Mouse (Mus musculus): Measurements from ENCODE around the gene Cped1.
"Not testable (repeated sequence)": the region's sequence is repeated elsewhere in the genome, so short reads cannot be mapped to it uniquely, and the experiment has no call there.

Gene Cped1

GRCm38 (mm10) chr6:22246696-22247095 lies 261.0 kb downstream of the Cped1 start:
- no peak for DNase-seq

GRCm38 (mm10) chr6:22258784-22259183 lies 273.1 kb downstream of the Cped1 start:
- DNase-seq: no peak

- no peak for DNase-seq
Observed at GRCm38 (mm10) chr6:22262519-22262918, 276.8 kb downstream of the Cped1 start.

- DNase-seq: not testable (repeated sequence)
Observed at GRCm38 (mm10) chr6:22264094-22264493, 278.4 kb downstream of the Cped1 start.

GRCm38 (mm10) chr6:22266018-22266417 lies 280.3 kb downstream of the Cped1 start:
- DNase-seq: no peak

- DNase-seq: no peak
Observed at GRCm38 (mm10) chr6:22267807-22268667, 282.3 kb downstream of the Cped1 start.

- no peak for DNase-seq
Observed at GRCm38 (mm10) chr6:22268677-22269076, 283.0 kb downstream of the Cped1 start.

GRCm38 (mm10) chr6:22269840-22270521 lies 284.3 kb downstream of the Cped1 start:
- DNase-seq: no peak

GRCm38 (mm10) chr6:22277941-22278340 lies 292.2 kb downstream of the Cped1 start:
- DNase-seq: no peak

GRCm38 (mm10) chr6:22280217-22280861 lies 294.6 kb downstream of the Cped1 start:
- peak; percentile 38 for DNase-seq

- DNase-seq: no peak
Observed at GRCm38 (mm10) chr6:22282405-22282804, 296.7 kb downstream of the Cped1 start.

- peak; percentile 7 for DNase-seq
Observed at GRCm38 (mm10) chr6:22288004-22288736, 302.5 kb downstream of the Cped1 start, which contains the start of gene Wnt16. Gene Wnt16 (plus strand): TSS chr6:22288227.

GRCm38 (mm10) chr6:22288737-22289460 lies 303.2 kb downstream of the Cped1 start:
- no peak for DNase-seq

GRCm38 (mm10) chr6:22289461-22290021 lies 303.8 kb downstream of the Cped1 start:
- no peak for DNase-seq

- no peak for DNase-seq
Observed at GRCm38 (mm10) chr6:22290790-22291189, 305.1 kb downstream of the Cped1 start.

- DNase-seq: no peak
Observed at GRCm38 (mm10) chr6:22292056-22292455, 306.3 kb downstream of the Cped1 start.

- DNase-seq: no peak
Observed at GRCm38 (mm10) chr6:22293922-22294321, 308.2 kb downstream of the Cped1 start.

GRCm38 (mm10) chr6:22297028-22297427 lies 311.3 kb downstream of the Cped1 start:
- no peak for DNase-seq

GRCm38 (mm10) chr6:22298059-22298458 lies 312.3 kb downstream of the Cped1 start:
- DNase-seq: no peak
